Mouse (Mus musculus) bone marrow macrophage, adult 2 months (primary cell): Measurements from ENCODE around the gene H3f3a.

ENCODE experiments used
- CTCF ChIP-seq: IDR thresholded peaks from 2 replicates; pipeline ENCODE4 v1.5.1; 2012; ENCODE audit warnings: low read depth, mild to moderate bottlenecking, low read length, moderate library complexity
- POLR2A ChIP-seq: IDR thresholded peaks from 2 replicates; pipeline ENCODE4 v1.6.1; 2012; ENCODE audit warnings: mild to moderate bottlenecking, low read depth, low read length, borderline replicate concordance

DNA sequence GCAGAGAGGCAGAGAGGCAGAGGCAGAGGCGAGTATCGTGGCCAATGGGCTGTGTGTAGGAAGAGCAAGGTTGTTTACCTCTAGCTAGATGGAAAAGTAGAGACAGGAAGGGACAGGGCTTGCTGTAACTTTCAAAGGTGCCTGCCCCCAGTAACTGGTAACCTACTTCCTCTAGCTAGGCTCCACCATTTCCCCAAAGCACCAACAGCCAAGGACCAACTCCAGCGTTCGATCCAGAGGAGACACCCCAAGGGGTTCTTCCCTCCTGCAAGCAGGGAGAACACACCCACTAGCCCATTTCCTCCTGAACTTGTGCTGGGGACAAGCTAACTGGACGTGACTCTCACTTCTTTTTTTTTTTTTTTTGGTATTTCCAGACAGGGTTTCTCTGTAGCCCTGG lies 47.2 kb downstream of the H3f3a start:
- TF ChIP-seq POLR2A (no peak), CTCF (no peak)
